Mouse (Mus musculus) ovary, adult 2 months (tissue): Measurements from ENCODE around the gene Mup20. TPM values are rescaled to one million over a fixed set of nuclear protein-coding genes. Genes with fewer than 3 reads are reported as not detected.

Source experiments
- polyA plus RNA-seq: library from polyadenylated mRNA; depleted of rRNA; stranded (reverse); fragments of >200 nt; gene quantifications from 2 replicates; pipeline ENCODE4 v1.2.3, GENCODE M21; 2012; rRNA removed

Gene Mup20
- polyA plus RNA-seq, result not detected in 2 replicates

GRCm38 (mm10) chr4:62054058-62054457 lies at the start of gene Mup20:
Mup20 (minus strand) TSS chr4:62054158.

GRCm38 (mm10) chr4:62087241-62087640 lies 33.3 kb upstream of the Mup20 start, which contains the start of gene Mup3:
Mup3 (minus strand) TSS chr4:62087342.

Other genes with a start within 250 kb of the Mup20 start
- gene Mup5, start 218.9 kb downstream of the Mup20 start, polyA plus RNA-seq, result not detected in 2 replicates
- gene Mup3, start 33.2 kb upstream of the Mup20 start, polyA plus RNA-seq, result 0.24 and 0.41 TPM in 2 replicates
- gene Mup21, start 96.7 kb upstream of the Mup20 start, polyA plus RNA-seq, result not detected in 2 replicates
- 0.36 and 0.57 TPM in 2 replicates for gene Zfp37, start 176.9 kb upstream of the Mup20 start, polyA plus RNA-seq
- 30.0 and 35.4 TPM in 2 replicates for gene Slc31a2, start 208.4 kb upstream of the Mup20 start, polyA plus RNA-seq